Mouse (Mus musculus): ENCODE measurements around the gene Hnrnpll. TPM values are rescaled to one million over a fixed set of nuclear protein-coding genes. Genes with fewer than 3 reads are reported as not detected.

Hnrnpll gene
- total and polyA plus RNA-seq, 2 experiments, result 7.7 to 26.1 TPM

DNA sequence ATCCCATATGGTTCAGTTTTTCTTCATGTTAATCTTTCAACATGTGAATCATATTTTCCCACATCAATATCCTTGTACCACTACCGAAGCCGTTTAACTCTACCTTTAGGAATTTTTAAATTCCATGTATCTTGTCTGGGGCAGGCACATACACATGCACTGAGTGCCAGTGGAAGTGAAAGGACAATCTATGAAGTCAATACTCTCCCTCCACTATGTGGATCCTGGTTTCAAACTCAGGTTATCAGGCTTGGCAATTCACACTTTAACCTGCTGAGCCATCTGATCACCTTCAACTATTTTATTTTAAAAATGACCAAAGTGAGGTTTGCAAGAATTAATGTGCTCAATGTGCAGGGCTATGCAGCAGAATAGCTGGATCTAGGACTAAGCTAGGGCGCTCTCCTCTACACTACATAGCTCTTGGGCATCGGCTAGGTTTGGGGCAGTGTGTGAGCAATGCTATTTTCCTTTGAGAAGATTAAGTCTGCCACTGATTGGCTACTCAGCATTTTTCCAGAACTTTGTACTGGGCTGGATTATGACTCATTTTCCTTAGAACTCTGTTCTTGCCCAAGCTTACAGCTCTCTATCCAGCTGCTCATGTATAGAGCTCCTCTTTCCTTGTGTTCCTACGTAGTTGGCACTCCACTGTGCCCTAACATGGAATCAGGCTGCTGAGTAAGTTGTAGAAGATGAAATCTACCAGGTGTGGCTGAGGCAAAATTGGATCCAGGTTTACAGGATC, 35.8 kb downstream of the Hnrnpll start:
- no peak for DNase-seq (ENCODE audit: extremely low read depth, low read depth, low spot score)
- no peak for TF ChIP-seq CTCF (IDR thresholded peaks at IDR 0.05; ENCODE audit: low read depth, low read length)
- no peak for TF ChIP-seq POLR2A (IDR thresholded peaks at IDR 0.05; ENCODE audit: extremely low read depth, insufficient read depth, low read length)
- Histone ChIP-seq H3K4me1 (ENCODE audit: control insufficient read depth, insufficient read depth, low read length) (peaks cover 6% of the 10 kb centered on the region; the same call in 1 of the 2 replicates), H3K9ac (ENCODE audit: low read depth, low read length) (no peak overlapping the region), H3K79me2 (ENCODE audit: control insufficient read depth, insufficient read depth, low read length) (no peaks in the 10 kb centered on the region), H3K4me3 (ENCODE audit: insufficient read depth, low read depth, low read length) (no peak overlapping the region), H3K27me3 (ENCODE audit: control insufficient read depth, insufficient read depth, low read length) (no peaks in the 10 kb centered on the region), H3K36me3 (ENCODE audit: control insufficient read depth, insufficient read depth, low read length) (peaks cover 25% of the 10 kb centered on the region), H3K27ac (replicated peaks; ENCODE audit: insufficient read depth, low read depth, low read length) (no peak overlapping the region)
- 93% methylated on average over 5 of the region's 5 CpGs for whole genome bisulfite sequencing

- no peak overlapping the region for H3K4me3 ChIP-seq (ENCODE audit: insufficient read depth, low read depth, low read length)
- peak; percentile 88 for DNase-seq (ENCODE audit: extremely low read depth, low read depth, low spot score)
- 28% methylated on average over 5 of the region's 5 CpGs for WGBS
Measured at GRCm38 (mm10) chr17:80022090-80022489, 40.0 kb downstream of the Hnrnpll start.

DNA sequence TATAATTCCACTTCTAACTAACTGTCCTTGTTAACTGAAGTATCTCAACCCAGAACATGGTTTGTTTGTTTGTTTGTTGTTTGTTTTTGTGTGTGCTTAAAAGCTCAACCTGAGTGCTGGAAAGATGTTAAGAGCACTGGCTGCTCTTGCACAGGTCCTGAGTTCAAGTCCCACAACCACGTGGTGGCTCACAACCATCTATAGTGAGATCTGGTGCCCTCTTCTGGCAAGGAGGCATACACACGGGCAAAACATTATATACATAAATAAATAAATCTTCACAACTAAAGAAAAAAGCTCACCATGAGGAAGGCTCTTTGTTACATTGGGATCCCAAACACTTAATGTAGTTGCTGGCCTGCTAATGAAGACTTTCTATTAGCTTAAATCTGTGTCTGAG, 41.6 kb downstream of the Hnrnpll start:
- H3K79me2 ChIP-seq (ENCODE audit: control insufficient read depth, insufficient read depth, low read length), result no peaks in the 10 kb centered on the region
- H3K4me1 ChIP-seq (ENCODE audit: control insufficient read depth, insufficient read depth, low read length), result peaks cover 6% of the 10 kb centered on the region; the same call in 1 of the 2 replicates
- 88% methylated on average over 2 of the region's 2 CpGs for WGBS
- H3K9ac ChIP-seq (ENCODE audit: low read depth, low read length), result no peak overlapping the region
- peak; percentile 24; the same call in 1 of the 2 replicates for TF ChIP-seq CTCF (IDR thresholded peaks at IDR 0.05; ENCODE audit: low read depth, low read length)
- no peak for TF ChIP-seq POLR2A (IDR thresholded peaks at IDR 0.05; ENCODE audit: extremely low read depth, insufficient read depth, low read length)
- no peak overlapping the region for H3K4me3 ChIP-seq (ENCODE audit: insufficient read depth, low read depth, low read length)
- no peak for DNase-seq (ENCODE audit: extremely low read depth, low read depth, low spot score)
- no peaks in the 10 kb centered on the region for H3K36me3 ChIP-seq (ENCODE audit: control insufficient read depth, insufficient read depth, low read length)
- H3K27me3 ChIP-seq (ENCODE audit: control insufficient read depth, insufficient read depth, low read length), result no peaks in the 10 kb centered on the region
- H3K27ac ChIP-seq (replicated peaks; ENCODE audit: insufficient read depth, low read depth, low read length), result no peak overlapping the region

More at GRCm38 (mm10) chr17:80022090-80022489, 40.0 kb downstream of the Hnrnpll start:
- Histone ChIP-seq H3K27ac (replicated peaks; ENCODE audit: insufficient read depth, low read depth, low read length) (peak overlapping the region; percentile 78), H3K36me3 (ENCODE audit: control insufficient read depth, insufficient read depth, low read length) (peaks cover 2% of the 10 kb centered on the region; the same call in 1 of the 2 replicates), H3K27me3 (ENCODE audit: control insufficient read depth, insufficient read depth, low read length) (no peaks in the 10 kb centered on the region), H3K9ac (ENCODE audit: low read depth, low read length) (no peak overlapping the region), H3K4me1 (ENCODE audit: control insufficient read depth, insufficient read depth, low read length) (peaks cover 6% of the 10 kb centered on the region; the same call in 1 of the 2 replicates), H3K79me2 (ENCODE audit: control insufficient read depth, insufficient read depth, low read length) (no peaks in the 10 kb centered on the region)
- TF ChIP-seq CTCF (IDR thresholded peaks at IDR 0.05; ENCODE audit: low read depth, low read length) (no peak), POLR2A (IDR thresholded peaks at IDR 0.05; ENCODE audit: extremely low read depth, insufficient read depth, low read length) (no peak)

DNA sequence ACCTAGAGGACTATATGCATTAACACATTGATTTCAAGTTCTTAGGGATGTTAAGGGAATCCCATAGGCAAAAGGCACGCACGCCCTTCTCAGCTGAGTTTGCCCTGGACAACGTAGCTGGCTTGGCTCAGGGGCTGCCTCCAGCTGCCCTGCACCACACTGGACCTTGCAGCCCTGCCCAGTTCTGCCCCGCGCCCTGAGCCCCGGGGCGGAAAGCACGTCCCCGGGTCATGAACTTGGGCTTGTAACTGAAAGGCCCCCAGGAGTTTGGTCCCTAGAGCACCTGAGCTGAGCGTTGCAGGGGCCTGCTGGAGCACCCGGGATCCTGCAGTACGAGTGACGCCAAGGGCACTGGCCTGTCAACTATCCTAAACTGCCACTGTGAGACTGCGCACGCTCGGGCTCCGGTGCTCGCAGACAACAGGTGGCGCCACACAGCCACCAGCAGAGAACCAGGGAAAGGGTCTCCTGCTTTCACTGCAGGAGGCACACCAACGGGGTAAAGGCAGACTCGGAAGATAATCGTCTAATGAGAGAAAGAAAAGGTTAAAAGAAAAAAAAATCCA, 43.1 kb downstream of the Hnrnpll start:
- Histone ChIP-seq H3K79me2 (ENCODE audit: control insufficient read depth, insufficient read depth, low read length) (no peaks in the 10 kb centered on the region), H3K36me3 (ENCODE audit: control insufficient read depth, insufficient read depth, low read length) (no peaks in the 10 kb centered on the region), H3K27me3 (ENCODE audit: control insufficient read depth, insufficient read depth, low read length) (no peaks in the 10 kb centered on the region), H3K27ac (replicated peaks; ENCODE audit: insufficient read depth, low read depth, low read length) (no peak overlapping the region), H3K4me3 (ENCODE audit: insufficient read depth, low read depth, low read length) (peak overlapping the region; percentile 23; the same call in 1 of the 2 replicates), H3K9ac (ENCODE audit: low read depth, low read length) (peak overlapping the region; percentile 37; the same call in 1 of the 2 replicates), H3K4me1 (ENCODE audit: control insufficient read depth, insufficient read depth, low read length) (peaks cover 6% of the 10 kb centered on the region; the same call in 1 of the 2 replicates)
- WGBS, result 16% methylated on average over 22 of the region's 22 CpGs
- DNase-seq (ENCODE audit: extremely low read depth, low read depth, low spot score), result peak; percentile 63
- peak; percentile 80 for TF ChIP-seq CTCF (IDR thresholded peaks at IDR 0.05; ENCODE audit: low read depth, low read length)
- no peak for TF ChIP-seq POLR2A (IDR thresholded peaks at IDR 0.05; ENCODE audit: extremely low read depth, insufficient read depth, low read length)

- Histone ChIP-seq H3K9ac (ENCODE audit: low read depth, low read length) (no peak overlapping the region), H3K27me3 (ENCODE audit: control insufficient read depth, insufficient read depth, low read length) (no peaks in the 10 kb centered on the region), H3K79me2 (ENCODE audit: control insufficient read depth, insufficient read depth, low read length) (no peaks in the 10 kb centered on the region), H3K36me3 (ENCODE audit: control insufficient read depth, insufficient read depth, low read length) (no peaks in the 10 kb centered on the region), H3K4me3 (ENCODE audit: insufficient read depth, low read depth, low read length) (no peak overlapping the region), H3K4me1 (ENCODE audit: control insufficient read depth, insufficient read depth, low read length) (peaks cover 6% of the 10 kb centered on the region; the same call in 1 of the 2 replicates), H3K27ac (replicated peaks; ENCODE audit: insufficient read depth, low read depth, low read length) (no peak overlapping the region)
- TF ChIP-seq CTCF (IDR thresholded peaks at IDR 0.05; ENCODE audit: low read depth, low read length) (no peak), POLR2A (IDR thresholded peaks at IDR 0.05; ENCODE audit: extremely low read depth, insufficient read depth, low read length) (no peak)
- WGBS, result 64% methylated on average over 12 of the region's 12 CpGs
- DNase-seq (ENCODE audit: extremely low read depth, low read depth, low spot score), result no peak
Measured at GRCm38 (mm10) chr17:80018239-80018975, 43.7 kb downstream of the Hnrnpll start.

All from liver, adult 2 months (tissue).